Mouse (Mus musculus): ENCODE data around the gene St8sia1. TPM values are rescaled to one million over a fixed set of nuclear protein-coding genes. Genes with fewer than 3 reads are reported as not detected.

St8sia1 gene
- polyA plus RNA-seq, 1 experiment = 1.9 TPM

GRCm38 (mm10) chr6:142910721-142911120 lies 53.5 kb downstream of the St8sia1 start:
- Histone ChIP-seq H3K27ac (ENCODE audit: insufficient read depth, low read length) (no peak overlapping the region), H3K4me1 (ENCODE audit: control insufficient read depth, insufficient read depth, insufficient read length) (peaks cover 2% of the 10 kb centered on the region; the same call in 1 of the 2 replicates), H3K4me3 (ENCODE audit: extremely low read depth, insufficient read depth, insufficient read length) (no peak overlapping the region), H3K27me3 (ENCODE audit: control insufficient read depth, insufficient read depth, low read length) (no peaks in the 10 kb centered on the region), H3K36me3 (ENCODE audit: control insufficient read depth, insufficient read depth, low read length) (no peaks in the 10 kb centered on the region)
- no peak for DNase-seq (ENCODE audit: low read depth in 1 of 2, low spot score in 2 of 2)
- WGBS = 90% methylated on average over 7 of the region's 7 CpGs
- TF ChIP-seq POLR2A (IDR thresholded peaks at IDR 0.05; ENCODE audit: low read depth, low read length) (no peak), CTCF (IDR thresholded peaks at IDR 0.05; ENCODE audit: extremely low read depth, insufficient read depth, insufficient read length, insufficient replicate concordance) (no peak)

GRCm38 (mm10) chr6:142909771-142910105 lies 54.5 kb downstream of the St8sia1 start:
- no peaks in the 10 kb centered on the region; the same call in 1 of the 2 replicates for H3K4me1 ChIP-seq (ENCODE audit: control insufficient read depth, insufficient read depth, insufficient read length)
- no peak for DNase-seq (ENCODE audit: low read depth in 1 of 2, low spot score in 2 of 2)
- TF ChIP-seq POLR2A (IDR thresholded peaks at IDR 0.05; ENCODE audit: low read depth, low read length) (no peak), CTCF (IDR thresholded peaks at IDR 0.05; ENCODE audit: extremely low read depth, insufficient read depth, insufficient read length, insufficient replicate concordance) (no peak)
- H3K4me3 ChIP-seq (ENCODE audit: extremely low read depth, insufficient read depth, insufficient read length) = no peak overlapping the region
- no peaks in the 10 kb centered on the region for H3K36me3 ChIP-seq (ENCODE audit: control insufficient read depth, insufficient read depth, low read length)
- 78% methylated on average over 3 of the region's 3 CpGs for WGBS
- H3K27me3 ChIP-seq (ENCODE audit: control insufficient read depth, insufficient read depth, low read length) = no peaks in the 10 kb centered on the region
- peak overlapping the region; percentile 18; the same call in 1 of the 2 replicates for H3K27ac ChIP-seq (ENCODE audit: insufficient read depth, low read length)

- H3K4me3 ChIP-seq (ENCODE audit: extremely low read depth, insufficient read depth, insufficient read length) = no peak overlapping the region
- TF ChIP-seq POLR2A (IDR thresholded peaks at IDR 0.05; ENCODE audit: low read depth, low read length) (no peak), CTCF (IDR thresholded peaks at IDR 0.05; ENCODE audit: extremely low read depth, insufficient read depth, insufficient read length, insufficient replicate concordance) (no peak)
- H3K27ac ChIP-seq (ENCODE audit: insufficient read depth, low read length) = peak overlapping the region; percentile 42
- DNase-seq (ENCODE audit: low read depth in 1 of 2, low spot score in 2 of 2) = no peak
- 40% methylated on average over 5 of the region's 5 CpGs for WGBS
- H3K4me1 ChIP-seq (ENCODE audit: control insufficient read depth, insufficient read depth, insufficient read length) = no peaks in the 10 kb centered on the region; the same call in 1 of the 2 replicates
- no peaks in the 10 kb centered on the region for H3K27me3 ChIP-seq (ENCODE audit: control insufficient read depth, insufficient read depth, low read length)
- H3K36me3 ChIP-seq (ENCODE audit: control insufficient read depth, insufficient read depth, low read length) = no peaks in the 10 kb centered on the region
Observed at GRCm38 (mm10) chr6:142908911-142909770, 55.1 kb downstream of the St8sia1 start.

GRCm38 (mm10) chr6:142908412-142908811 lies 55.8 kb downstream of the St8sia1 start:
- no peak overlapping the region for H3K4me3 ChIP-seq (ENCODE audit: extremely low read depth, insufficient read depth, insufficient read length)
- no peaks in the 10 kb centered on the region for H3K36me3 ChIP-seq (ENCODE audit: control insufficient read depth, insufficient read depth, low read length)
- H3K27me3 ChIP-seq (ENCODE audit: control insufficient read depth, insufficient read depth, low read length) = no peaks in the 10 kb centered on the region
- H3K27ac ChIP-seq (ENCODE audit: insufficient read depth, low read length) = no peak overlapping the region
- no peak for TF ChIP-seq POLR2A (IDR thresholded peaks at IDR 0.05; ENCODE audit: low read depth, low read length)
- TF ChIP-seq CTCF (IDR thresholded peaks at IDR 0.05; ENCODE audit: extremely low read depth, insufficient read depth, insufficient read length, insufficient replicate concordance) = no peak
- no peaks in the 10 kb centered on the region; the same call in 1 of the 2 replicates for H3K4me1 ChIP-seq (ENCODE audit: control insufficient read depth, insufficient read depth, insufficient read length)
- DNase-seq (ENCODE audit: low read depth in 1 of 2, low spot score in 2 of 2) = no peak
- 90% methylated on average over 3 of the region's 3 CpGs for WGBS

GRCm38 (mm10) chr6:142895371-142895770 lies 68.9 kb downstream of the St8sia1 start:
- no peak overlapping the region for H3K27ac ChIP-seq (ENCODE audit: insufficient read depth, low read length)
- WGBS = 87% methylated on average over 3 of the region's 3 CpGs
- peaks cover 4% of the 10 kb centered on the region; the same call in 1 of the 2 replicates for H3K4me1 ChIP-seq (ENCODE audit: control insufficient read depth, insufficient read depth, insufficient read length)
- no peak for DNase-seq (ENCODE audit: low read depth in 1 of 2, low spot score in 2 of 2)
- TF ChIP-seq POLR2A (IDR thresholded peaks at IDR 0.05; ENCODE audit: low read depth, low read length) (no peak), CTCF (IDR thresholded peaks at IDR 0.05; ENCODE audit: extremely low read depth, insufficient read depth, insufficient read length, insufficient replicate concordance) (no peak)
- no peak overlapping the region for H3K4me3 ChIP-seq (ENCODE audit: extremely low read depth, insufficient read depth, insufficient read length)
- H3K27me3 ChIP-seq (ENCODE audit: control insufficient read depth, insufficient read depth, low read length) = no peaks in the 10 kb centered on the region
- no peaks in the 10 kb centered on the region for H3K36me3 ChIP-seq (ENCODE audit: control insufficient read depth, insufficient read depth, low read length)

- no peaks in the 10 kb centered on the region for H3K27me3 ChIP-seq (ENCODE audit: control insufficient read depth, insufficient read depth, low read length)
- TF ChIP-seq POLR2A (IDR thresholded peaks at IDR 0.05; ENCODE audit: low read depth, low read length) (no peak), CTCF (IDR thresholded peaks at IDR 0.05; ENCODE audit: extremely low read depth, insufficient read depth, insufficient read length, insufficient replicate concordance) (no peak)
- DNase-seq (ENCODE audit: low read depth in 1 of 2, low spot score in 2 of 2) = no peak
- no peaks in the 10 kb centered on the region for H3K36me3 ChIP-seq (ENCODE audit: control insufficient read depth, insufficient read depth, low read length)
- H3K4me1 ChIP-seq (ENCODE audit: control insufficient read depth, insufficient read depth, insufficient read length) = peaks cover 8% of the 10 kb centered on the region; the same call in 1 of the 2 replicates
- no peak overlapping the region for H3K4me3 ChIP-seq (ENCODE audit: extremely low read depth, insufficient read depth, insufficient read length)
- WGBS = 84% methylated on average over 4 of the region's 4 CpGs
- H3K27ac ChIP-seq (ENCODE audit: insufficient read depth, low read length) = no peak overlapping the region
Observed at GRCm38 (mm10) chr6:142893716-142894115, 70.5 kb downstream of the St8sia1 start.

GRCm38 (mm10) chr6:142890321-142890720 lies 73.9 kb downstream of the St8sia1 start:
- no peak for DNase-seq (ENCODE audit: low read depth in 1 of 2, low spot score in 2 of 2)
- no peak for TF ChIP-seq CTCF (IDR thresholded peaks at IDR 0.05; ENCODE audit: extremely low read depth, insufficient read depth, insufficient read length, insufficient replicate concordance)
- TF ChIP-seq POLR2A (IDR thresholded peaks at IDR 0.05; ENCODE audit: low read depth, low read length) = no peak
- no peaks in the 10 kb centered on the region for H3K27me3 ChIP-seq (ENCODE audit: control insufficient read depth, insufficient read depth, low read length)
- no peaks in the 10 kb centered on the region for H3K36me3 ChIP-seq (ENCODE audit: control insufficient read depth, insufficient read depth, low read length)
- no peak overlapping the region for H3K27ac ChIP-seq (ENCODE audit: insufficient read depth, low read length)
- peaks cover 12% of the 10 kb centered on the region; the same call in 1 of the 2 replicates for H3K4me1 ChIP-seq (ENCODE audit: control insufficient read depth, insufficient read depth, insufficient read length)
- no peak overlapping the region for H3K4me3 ChIP-seq (ENCODE audit: extremely low read depth, insufficient read depth, insufficient read length)
- 78% methylated on average over 6 of the region's 6 CpGs for WGBS

Measured in spleen, adult 2 months (tissue).